Mouse (Mus musculus) retina, adult 2 months (tissue): ENCODE data around the gene Mob3c.

ENCODE experiments used
- DNase-seq: peaks from one replicate; pipeline ENCODE4 v3.0.0-alpha.2; 2012; ENCODE audit warnings: low read depth, low spot score

Mob3c gene

GRCm38 (mm10) chr4:115878828-115879227, 50.9 kb downstream of the Mob3c start:
- no peak for DNase-seq

- DNase-seq: no peak
Measured at GRCm38 (mm10) chr4:115881183-115881582, 53.3 kb downstream of the Mob3c start.

GRCm38 (mm10) chr4:115882195-115882594, 54.3 kb downstream of the Mob3c start:
- no peak for DNase-seq

- DNase-seq: no peak
Measured at GRCm38 (mm10) chr4:115884022-115884421, 56.1 kb downstream of the Mob3c start, which contains the start of gene Kncn. Gene Kncn (plus strand): TSS chr4:115884400.
